Mouse (Mus musculus) lung, postnatal 0 days (tissue): ENCODE measurements at regions not wholly inside any gene's neighbourhood (a gene's known extent, or its start where the extent isn't known, plus 50 kb on each side); places are given as distances from the start of the nearest gene placed in this dataset.

Experiments used
- CTCF ChIP-seq: IDR thresholded peaks from 2 replicates; pipeline ENCODE4 v1.5.1; 2016; ENCODE audit warnings: antibody characterized with exemption, mild to moderate bottlenecking
- EP300 ChIP-seq: IDR thresholded peaks from 2 replicates; pipeline ENCODE4 v1.6.1; 2016; ENCODE audit warnings: antibody characterized with exemption, mild to moderate bottlenecking, control low read depth

GRCm38 (mm10) chr7:136393454-136393853 is 501.0 kb upstream of the Mgmt start:
- no peak for TF ChIP-seq CTCF
- TF ChIP-seq EP300: no peak
